Mouse (Mus musculus): ENCODE measurements around the gene Rtn4rl2.

DNA sequence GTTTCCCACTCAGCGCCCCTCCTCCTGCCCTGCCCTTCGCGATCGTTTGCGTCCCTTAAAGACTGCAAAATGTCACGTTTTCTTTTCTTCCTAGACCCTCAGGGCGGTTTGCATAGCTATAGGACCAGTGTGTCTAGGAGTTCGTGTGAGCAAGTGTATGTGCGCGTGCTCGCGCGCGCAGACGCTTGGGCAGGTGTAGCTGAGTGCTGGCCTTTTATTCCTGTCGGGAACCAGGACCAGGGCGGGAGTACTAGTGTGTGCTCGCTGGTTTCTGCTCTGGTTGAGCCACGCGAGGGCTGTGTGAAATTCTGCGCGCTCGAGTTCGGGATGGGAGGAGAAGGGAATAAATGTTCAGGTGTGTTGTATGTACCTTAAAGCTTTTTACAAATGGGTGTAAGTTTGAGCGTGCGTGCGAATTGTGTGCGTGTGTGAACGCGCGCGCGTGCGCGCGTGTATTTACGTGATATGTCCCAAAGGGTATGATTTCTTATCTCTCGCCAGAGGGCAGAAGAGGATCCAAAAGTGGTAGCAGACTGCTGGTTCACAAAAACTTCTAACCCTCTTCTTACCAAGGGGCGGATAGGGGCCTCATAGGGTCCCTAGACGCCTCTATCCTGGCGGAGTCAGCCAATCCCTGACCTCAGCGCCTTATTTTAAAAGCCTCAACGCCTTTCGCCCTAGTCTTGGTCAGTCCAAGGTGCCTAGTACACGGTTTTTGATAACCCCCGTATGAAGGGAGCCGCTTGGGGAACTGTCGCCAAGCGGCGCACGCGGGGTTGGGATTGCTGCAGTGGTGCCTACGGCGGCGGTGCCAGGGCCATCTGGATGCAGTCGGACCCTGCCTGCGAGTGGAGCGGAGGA, 1.1 kb upstream of the Rtn4rl2 start:
- TF ChIP-seq POLR2A (IDR thresholded peaks at IDR 0.05; ENCODE audit: control insufficient read depth, low read depth, low read length) (no peak), CTCF (IDR thresholded peaks at IDR 0.05; ENCODE audit: control insufficient read depth, insufficient read depth, insufficient replicate concordance, low read depth, low read length) (no peak)
